Mouse (Mus musculus): ENCODE data around the gene Prrg2. TPM values are rescaled to one million over a fixed set of nuclear protein-coding genes. Genes with fewer than 3 reads are reported as not detected.

The Prrg2 gene
- total RNA-seq, 2 experiments from 2014 or later = 18.5 to 20.0 TPM

GRCm38 (mm10) chr7:45008411-45008810, 54.1 kb downstream of the Prrg2 start:
- no peak for DNase-seq

DNA sequence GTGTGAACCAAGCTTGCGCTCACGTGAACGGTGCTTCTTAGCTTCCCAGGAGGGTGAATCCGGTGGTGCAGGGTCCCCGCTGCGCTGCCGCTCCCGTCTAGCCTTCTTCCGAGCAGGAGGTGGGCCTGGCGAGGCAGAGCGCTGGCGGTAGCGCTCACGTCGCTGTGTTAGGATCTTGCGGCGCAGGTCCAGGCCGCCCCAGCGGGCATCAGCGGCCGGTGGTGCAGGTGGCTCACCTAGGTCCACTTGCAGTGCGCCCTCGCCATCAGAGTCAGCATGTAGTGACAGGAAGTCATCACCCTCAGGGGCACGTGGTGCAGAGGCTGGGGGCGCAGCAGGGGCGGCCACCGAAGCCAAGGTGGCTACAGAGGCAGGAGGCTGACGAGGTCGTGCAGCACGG, 54.6 kb downstream of the Prrg2 start:
- DNase-seq = no peak

DNA sequence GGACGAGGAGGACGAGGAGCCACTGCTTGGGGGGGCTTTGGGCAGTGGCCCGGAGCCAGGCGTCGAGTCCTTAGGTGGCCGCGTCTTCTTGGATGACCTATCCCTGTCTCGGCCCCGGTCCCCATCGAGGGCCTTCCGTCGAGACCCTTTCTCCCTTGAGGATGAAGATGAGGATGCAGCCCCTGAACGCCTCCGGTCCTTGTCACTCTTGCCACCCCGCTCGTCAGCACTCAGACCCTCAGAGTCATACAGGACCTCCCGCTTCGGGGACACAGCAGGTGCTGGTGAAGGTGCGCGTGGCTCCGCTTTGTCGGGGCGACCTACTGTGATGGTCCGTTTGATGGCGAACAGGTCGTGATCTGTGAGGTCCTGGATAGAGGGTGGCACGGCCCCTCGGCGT, 55.3 kb downstream of the Prrg2 start:
- no peak for DNase-seq

DNA sequence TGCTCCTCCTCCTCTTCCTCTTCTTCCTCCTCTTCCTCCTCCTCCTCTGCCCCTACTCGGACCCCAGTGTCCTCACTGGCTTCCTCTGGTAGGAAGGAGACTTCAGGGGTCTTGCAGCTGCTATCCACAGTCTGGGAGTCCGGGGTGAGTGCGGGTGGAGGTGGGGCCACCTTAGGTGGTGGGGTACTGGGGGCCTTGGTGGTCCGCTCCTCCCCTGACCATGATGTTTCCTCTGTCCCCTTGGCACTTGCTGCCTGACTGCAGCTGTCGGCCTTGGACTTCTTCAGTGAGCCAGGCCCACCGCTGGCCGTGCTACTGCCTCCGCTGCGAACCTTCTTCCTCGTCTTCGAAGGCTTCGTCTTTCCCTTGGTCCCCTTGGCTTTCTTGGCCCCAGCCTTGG, 56.0 kb downstream of the Prrg2 start:
- no peak for DNase-seq

- DNase-seq = no peak
Observed at GRCm38 (mm10) chr7:45005321-45005992, 57.0 kb downstream of the Prrg2 start.

GRCm38 (mm10) chr7:45004546-45004945, 57.9 kb downstream of the Prrg2 start:
- DNase-seq = no peak

Small RNA genes within 50 kb of the gene (microRNA-seq; reads per million reads assigned to microRNA genes)
- 2.8 reads per million for gene Mir7054

Other genes starting within 250 kb of the Prrg2 start
- 10 to 100 TPM; 44.3 to 47.1 TPM for gene Nup62, start 246.6 kb downstream of the Prrg2 start, total RNA-seq (2021)
- 1 to 10 TPM; 5.2 TPM for gene Il4i1, start 246.3 kb downstream of the Prrg2 start, total RNA-seq (2021)
- gene Atf5, start 246.0 kb downstream of the Prrg2 start, total RNA-seq (2021) = 100 to 1,000 TPM; 144 to 202 TPM
- 100 to 1,000 TPM in 1 of 2 experiments, 10 to 100 TPM in 1; 92.4 to 109 TPM for gene Akt1s1, start 213.7 kb downstream of the Prrg2 start, total RNA-seq (2021)
- gene Tbc1d17, start 213.6 kb downstream of the Prrg2 start, total RNA-seq (2021) = 10 to 100 TPM; 61.9 to 73.1 TPM
- gene Pnkp, start 205.5 kb downstream of the Prrg2 start, total RNA-seq (2021) = 10 to 100 TPM; 37.6 to 38.6 TPM
- gene Ptov1, start 192.9 kb downstream of the Prrg2 start, total RNA-seq (2021) = 100 to 1,000 TPM; 239 to 266 TPM
- 10 to 100 TPM; 73.7 to 83.7 TPM for gene Med25, start 170.0 kb downstream of the Prrg2 start, total RNA-seq (2021)
- gene Fuz, start 166.6 kb downstream of the Prrg2 start, total RNA-seq (2021) = 10 to 100 TPM; 19.5 to 24.8 TPM
- 10 to 100 TPM; 83.6 to 93.2 TPM for gene Ap2a1, start 133.2 kb downstream of the Prrg2 start, total RNA-seq (2021)
- not detected for gene Tsks, start 119.5 kb downstream of the Prrg2 start, total RNA-seq (2021)
- gene Cpt1c, start 87.8 kb downstream of the Prrg2 start, total RNA-seq (2021) = 10 to 100 TPM in 1 of 2 experiments, 1 to 10 TPM in 1; 9.8 to 15.3 TPM
- gene Prmt1, start 76.1 kb downstream of the Prrg2 start, total RNA-seq (2021) = 100 to 1,000 TPM; 254 to 258 TPM
- 10 to 100 TPM; 80.3 to 89.6 TPM for gene Irf3, start 65.0 kb downstream of the Prrg2 start, total RNA-seq (2021)
- gene Bcl2l12, start 64.0 kb downstream of the Prrg2 start, total RNA-seq (2021) = 10 to 100 TPM; 15.8 to 16.2 TPM
- 10 to 100 TPM; 69.6 to 81.1 TPM for gene Scaf1, start 46.3 kb downstream of the Prrg2 start, total RNA-seq (2021)
- gene Rras, start 44.7 kb downstream of the Prrg2 start, total RNA-seq (2021) = 10 to 100 TPM; 57.6 to 60.2 TPM
- 10 to 100 TPM; 36.9 to 51.9 TPM for gene Prr12, start 9.8 kb downstream of the Prrg2 start, total RNA-seq (2021)
- 10 to 100 TPM; 39.7 to 45.9 TPM for gene Nosip, start 248 bp downstream of the Prrg2 start, total RNA-seq (2021)
- gene Rcn3, start 29.5 kb upstream of the Prrg2 start, total RNA-seq (2021) = 10 to 100 TPM; 65.2 to 71.2 TPM
- 100 to 1,000 TPM; 169 to 185 TPM for gene Fcgrt, start 41.2 kb upstream of the Prrg2 start, total RNA-seq (2021)
- 1,000 to 10,000 TPM; 1,283 to 1,295 TPM for gene Rps11, start 61.8 kb upstream of the Prrg2 start, total RNA-seq (2021)
- gene Rpl13a, start 66.1 kb upstream of the Prrg2 start, total RNA-seq (2021) = 1,000 to 10,000 TPM; 1,643 to 1,697 TPM
- gene Gm45713, start 73.6 kb upstream of the Prrg2 start, total RNA-seq (2021) = not detected
- gene Flt3l, start 73.8 kb upstream of the Prrg2 start, total RNA-seq (2021) = 10 to 100 TPM in 1 of 2 experiments, 1 to 10 TPM in 1; 9.7 to 18.1 TPM
- 10 to 100 TPM; 59.0 to 68.5 TPM for gene Pih1d1, start 91.6 kb upstream of the Prrg2 start, total RNA-seq (2021)
- 10 to 100 TPM; 50.6 to 68.2 TPM for gene Aldh16a1, start 91.9 kb upstream of the Prrg2 start, total RNA-seq (2021)
- under 1 TPM; 0.18 to 0.42 TPM for gene Slc17a7, start 101.3 kb upstream of the Prrg2 start, total RNA-seq (2021)
- gene Gfy, start 116.9 kb upstream of the Prrg2 start, total RNA-seq (2021) = not detected
- gene Pth2, start 118.3 kb upstream of the Prrg2 start, total RNA-seq (2021) = not detected
- gene Ccdc155, start 142.2 kb upstream of the Prrg2 start, total RNA-seq (2021) = under 1 TPM in 1 of 2 experiments, not detected in 1; 0.36 TPM
- under 1 TPM in 1 of 2 experiments, not detected in 1; 0.30 TPM for gene Dkkl1, start 149.5 kb upstream of the Prrg2 start, total RNA-seq (2021)
- gene Tead2, start 153.1 kb upstream of the Prrg2 start, total RNA-seq (2021) = 10 to 100 TPM; 21.0 to 24.0 TPM
- gene Cd37, start 176.4 kb upstream of the Prrg2 start, total RNA-seq (2021) = 10 to 100 TPM; 13.9 to 17.6 TPM
- under 1 TPM in 1 of 2 experiments, not detected in 1; 0.12 TPM for gene Slc6a16, start 178.4 kb upstream of the Prrg2 start, total RNA-seq (2021)
- under 1 TPM in 1 of 2 experiments, not detected in 1; 0.42 TPM for gene Slc6a21, start 214.8 kb upstream of the Prrg2 start, total RNA-seq (2021)